Mouse (Mus musculus): ENCODE results near the gene Gm7714.
"Not testable (repeated sequence)": the region's sequence is repeated elsewhere in the genome, so short reads cannot be mapped to it uniquely, and the experiment has no call there.

Gm7714 gene

DNA sequence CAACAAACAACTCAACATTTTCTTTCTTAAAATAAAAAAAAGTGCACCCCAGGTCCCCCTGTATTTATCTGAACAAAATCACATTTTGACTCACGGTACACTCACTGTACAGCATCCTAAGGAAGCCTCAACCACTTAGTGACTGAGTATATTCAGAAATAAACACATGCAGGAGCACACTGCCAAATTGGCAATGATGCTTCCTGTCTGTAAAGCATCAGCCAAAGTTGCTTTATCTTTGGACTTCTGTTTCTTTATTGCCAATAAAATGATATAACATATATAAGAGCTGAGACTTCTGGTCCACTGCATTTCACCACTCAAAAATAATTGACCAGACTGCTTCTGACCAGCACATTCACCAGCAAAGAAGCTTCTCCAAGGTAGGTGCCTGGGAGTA is at the start of gene Gm7714:
Gene Gm7714, plus strand, starts transcription at position 301 of the 400 bp plus-strand sequence.
- DNase-seq (ENCODE audit: low read depth) = no peak

DNA sequence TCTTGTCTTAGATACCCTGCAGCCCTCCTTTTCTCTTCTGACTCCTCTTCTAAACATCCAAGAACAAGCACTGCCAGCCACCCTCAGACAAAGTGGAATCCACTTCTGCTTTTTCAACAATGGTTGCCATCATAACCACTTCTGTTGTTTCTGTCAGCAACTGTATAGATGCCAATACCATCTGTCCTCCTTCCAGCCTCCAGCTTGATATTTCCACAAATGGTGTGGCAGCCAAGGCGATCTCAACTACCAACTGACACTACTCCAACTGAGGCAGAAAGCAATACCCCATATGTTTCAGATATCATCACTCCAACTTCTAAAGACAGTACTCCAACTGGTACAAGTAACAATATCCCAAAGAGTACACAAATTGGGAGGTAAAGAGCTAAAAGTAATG is 12.2 kb upstream of the Gm7714 start:
- no peak for DNase-seq (ENCODE audit: low read depth)

DNA sequence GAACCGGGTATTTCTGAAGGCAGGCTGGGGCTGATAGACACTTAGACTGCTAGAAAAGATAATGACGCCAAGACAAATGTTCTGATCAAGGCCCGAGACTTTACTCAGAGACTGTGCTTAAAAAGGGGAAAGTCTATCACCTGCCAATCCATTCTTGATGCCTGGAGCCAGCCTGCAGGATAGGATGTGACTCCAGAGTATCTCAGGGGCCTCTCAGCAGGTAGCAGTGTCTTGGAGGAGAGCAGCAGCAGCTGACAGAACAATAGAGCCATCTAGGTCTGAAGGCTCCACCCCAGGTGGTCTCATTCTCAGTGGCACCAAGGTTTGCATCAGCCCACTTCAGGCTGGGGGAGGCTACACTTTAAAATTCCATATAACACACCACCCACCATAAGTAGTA is 42.6 kb downstream of the Gm7714 start:
- not testable (repeated sequence) for DNase-seq (ENCODE audit: low read depth)

DNA sequence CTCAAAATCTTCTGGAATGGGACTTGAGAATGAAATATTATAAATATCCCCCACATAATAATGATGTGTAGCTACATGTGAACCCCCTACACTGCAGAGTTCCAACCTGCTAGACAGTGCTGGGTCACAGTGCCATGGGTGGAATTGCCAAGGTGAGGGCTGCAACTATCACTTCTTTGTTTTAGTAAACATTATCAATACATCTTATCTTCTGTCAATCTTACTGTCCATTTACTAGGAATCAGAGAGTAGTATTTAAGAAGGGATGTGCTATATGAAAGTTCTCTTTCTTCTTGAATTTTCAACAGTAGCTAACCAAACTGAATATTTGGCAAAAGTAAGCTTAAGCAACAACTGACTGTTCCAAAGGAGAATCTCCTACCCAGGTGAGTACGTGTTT is 48.3 kb downstream of the Gm7714 start, which contains the start of gene Prol1:
Gene Prol1, plus strand, starts transcription at position 301 of the 400 bp plus-strand sequence.
- no peak for DNase-seq (ENCODE audit: low read depth)

All from naive thymus-derived CD4-positive, alpha-beta T cell, adult 2 months (primary cell).